Mouse (Mus musculus) adrenal gland, adult 18-20 months (tissue): ENCODE measurements around the gene Susd1. TPM values are rescaled to one million over a fixed set of nuclear protein-coding genes. Genes with fewer than 3 reads are reported as not detected.
"Not testable (repeated sequence)": the region's sequence is repeated elsewhere in the genome, so short reads cannot be mapped to it uniquely, and the experiment has no call there.

Experiments
- DNase-seq, 2 experiments: peaks; one replicate each; pipeline ENCODE4 v3.0.0; 2021 to 2022; ENCODE audit warnings: low spot score in 2 of 2
- total RNA-seq, 2 experiments: library from RNA; stranded (reverse); gene quantifications; 1 replicate in 1 of 2; 2 replicates in 1 of 2; pipeline ENCODE4 v1.2.3; 2021

The Susd1 gene
- total RNA-seq, 2 experiments from 2014 or later, result 3.8 to 4.7 TPM

DNA sequence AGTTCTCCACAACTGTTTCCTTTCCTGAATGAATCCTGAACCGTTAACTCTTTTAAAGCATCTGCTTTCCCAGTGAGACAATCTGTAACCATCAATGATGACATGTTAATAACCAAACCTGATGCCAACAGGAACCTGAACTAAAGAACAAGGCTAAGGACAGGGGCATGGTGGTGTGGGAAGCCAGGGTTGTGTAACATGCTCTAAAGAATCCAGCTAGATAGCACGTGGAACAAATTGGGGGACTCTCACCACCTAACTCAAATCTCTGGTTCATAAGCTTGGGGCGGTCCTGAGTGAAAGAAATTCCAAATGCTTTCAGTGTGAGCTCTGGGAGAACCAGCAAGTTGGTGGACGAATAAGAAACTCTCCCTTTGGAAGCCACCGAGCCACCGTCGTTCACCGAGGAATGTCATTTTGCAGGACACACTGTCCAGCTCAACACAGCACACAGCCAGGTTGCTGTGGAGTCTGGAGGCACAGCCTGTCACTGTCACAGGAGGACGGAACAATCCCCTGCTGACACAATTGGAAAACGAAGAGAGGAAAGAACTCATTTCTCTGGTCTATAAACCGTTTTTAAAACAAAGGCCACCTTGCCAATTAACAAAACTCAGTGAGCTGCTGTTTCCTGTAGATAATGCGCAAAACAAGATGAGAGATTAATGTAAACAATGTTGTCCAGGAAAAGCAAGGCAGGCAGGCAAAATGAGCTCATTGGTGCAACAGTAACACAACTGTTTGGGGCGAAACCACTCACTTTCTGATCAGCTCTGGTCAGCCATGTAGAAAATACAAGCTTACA is 146.3 kb downstream of the Susd1 start:
- DNase-seq, result no peak

DNA sequence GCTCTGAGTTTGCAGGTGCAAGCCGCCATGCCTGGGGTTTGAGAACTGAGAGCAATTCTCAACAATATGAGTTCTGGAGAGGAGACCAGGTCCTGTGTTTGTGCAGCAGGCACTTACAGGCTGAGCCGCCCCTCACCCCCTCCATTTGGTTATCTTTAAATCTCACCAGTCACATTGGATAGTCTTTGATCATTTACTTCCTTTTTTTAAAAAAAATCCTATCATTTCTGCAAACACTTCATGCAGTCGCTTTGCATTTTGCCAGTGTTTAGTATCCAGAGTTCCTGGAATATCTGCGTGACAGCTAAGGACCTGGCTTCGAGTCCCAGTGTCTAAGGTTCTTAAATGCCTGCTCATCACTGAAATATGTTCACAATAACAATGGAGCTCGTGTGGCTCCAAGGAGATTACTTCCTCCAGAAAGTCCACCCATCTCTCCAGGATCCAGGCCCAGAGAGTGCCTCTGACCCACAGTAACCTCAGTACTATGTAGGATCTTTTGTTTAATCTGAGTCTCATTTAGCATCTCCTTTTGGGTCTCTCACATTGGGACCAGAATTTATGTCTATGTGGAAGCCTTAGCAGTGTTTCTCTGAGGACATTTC is 147.4 kb downstream of the Susd1 start:
- DNase-seq, result no peak

DNA sequence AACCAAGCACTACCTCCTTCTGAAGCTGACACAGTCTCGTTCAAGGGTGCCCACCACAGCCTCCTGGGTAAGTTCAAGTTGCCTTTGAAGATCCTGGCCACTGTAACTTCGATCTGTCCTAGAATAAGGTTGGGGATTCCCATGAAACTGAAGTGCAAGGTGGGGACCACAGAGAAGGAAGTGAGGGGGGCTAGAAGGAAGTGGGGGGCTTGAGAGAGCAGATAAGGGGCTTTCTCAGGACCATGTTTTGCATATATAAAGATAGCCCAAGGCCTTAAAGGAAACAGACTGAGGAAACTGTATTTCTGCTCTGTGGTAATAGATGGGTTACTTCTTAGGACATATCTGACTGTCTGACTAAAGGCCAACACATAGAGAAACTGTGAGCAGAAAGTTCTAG is 151.3 kb downstream of the Susd1 start:
- no peak for DNase-seq

DNA sequence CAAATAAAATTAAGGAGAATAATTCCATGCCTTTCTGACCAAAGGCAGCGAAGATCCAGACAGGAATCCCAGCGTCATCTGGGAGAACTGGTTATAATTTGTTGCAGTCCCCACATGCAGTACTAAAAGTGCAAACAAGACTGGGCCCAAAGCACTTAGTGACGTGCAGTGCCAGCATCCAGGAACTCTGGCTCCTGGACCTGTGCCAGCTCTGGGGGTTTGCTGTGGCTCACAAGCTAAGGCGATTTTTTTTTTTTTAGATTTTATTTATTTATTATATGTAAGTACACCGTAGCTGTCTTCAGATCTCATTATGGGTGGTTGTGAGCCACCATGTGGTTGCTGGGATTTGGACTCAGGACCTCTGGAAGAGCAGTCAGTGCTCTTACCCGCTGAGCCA is 152.1 kb downstream of the Susd1 start:
- not testable (repeated sequence) for DNase-seq

DNA sequence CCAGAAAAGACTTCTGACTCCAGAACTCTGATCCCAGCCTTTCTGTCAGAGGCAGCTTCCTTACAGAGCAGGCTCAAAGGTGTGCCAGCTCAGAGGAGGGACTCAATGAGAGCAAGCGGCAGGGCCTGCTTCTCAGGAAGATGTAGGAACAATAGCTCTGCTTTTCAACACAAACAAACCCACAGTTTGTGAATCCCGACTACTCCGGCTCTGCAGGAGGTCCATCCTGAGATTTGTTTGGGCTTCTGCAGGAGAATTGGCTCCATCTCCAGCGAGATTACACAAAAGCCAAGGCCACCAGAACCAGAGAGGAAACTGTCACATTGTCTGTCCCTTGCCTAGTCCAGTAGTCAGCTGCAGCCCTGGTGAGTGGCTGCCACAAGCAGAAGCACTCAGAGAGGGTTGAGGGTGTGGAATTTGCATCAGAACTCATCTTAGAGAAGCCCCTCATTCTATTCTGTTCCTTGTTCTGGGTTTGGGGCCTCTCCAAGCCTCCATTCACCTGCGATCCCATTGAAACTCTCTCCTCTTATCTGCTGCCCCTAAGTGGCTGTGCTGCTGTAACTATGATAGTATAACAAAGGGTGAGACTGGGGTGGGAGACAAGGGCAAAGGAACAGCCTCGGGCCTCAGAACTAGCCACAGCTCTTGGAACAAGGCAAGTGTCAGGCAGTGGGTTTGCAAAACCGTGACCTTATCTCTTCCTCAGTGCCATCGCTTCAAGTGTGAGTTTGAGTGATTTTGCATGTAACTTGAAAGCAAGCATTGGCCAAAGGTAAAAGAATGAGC is 155.5 kb downstream of the Susd1 start:
- no peak for DNase-seq

DNA sequence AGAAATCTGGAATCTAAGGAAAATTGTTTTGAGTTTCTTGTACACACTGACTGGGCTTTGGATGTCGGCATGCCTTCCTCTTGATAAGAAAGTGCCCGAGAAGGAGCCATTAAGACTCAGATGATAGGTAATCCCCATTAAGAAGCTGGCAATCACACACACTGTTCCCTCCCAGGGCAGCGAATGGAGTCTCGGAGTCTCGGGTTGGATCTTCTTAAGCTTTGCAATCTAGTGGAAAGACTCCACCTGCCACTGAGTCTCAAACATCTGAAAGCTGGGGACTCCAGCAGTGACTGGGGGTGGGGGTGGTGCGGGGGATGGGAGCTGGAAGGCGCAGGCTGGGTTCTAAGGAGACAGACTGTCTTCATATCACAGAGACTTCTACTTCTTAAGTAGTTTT is 156.3 kb downstream of the Susd1 start:
- DNase-seq, result no peak

DNA sequence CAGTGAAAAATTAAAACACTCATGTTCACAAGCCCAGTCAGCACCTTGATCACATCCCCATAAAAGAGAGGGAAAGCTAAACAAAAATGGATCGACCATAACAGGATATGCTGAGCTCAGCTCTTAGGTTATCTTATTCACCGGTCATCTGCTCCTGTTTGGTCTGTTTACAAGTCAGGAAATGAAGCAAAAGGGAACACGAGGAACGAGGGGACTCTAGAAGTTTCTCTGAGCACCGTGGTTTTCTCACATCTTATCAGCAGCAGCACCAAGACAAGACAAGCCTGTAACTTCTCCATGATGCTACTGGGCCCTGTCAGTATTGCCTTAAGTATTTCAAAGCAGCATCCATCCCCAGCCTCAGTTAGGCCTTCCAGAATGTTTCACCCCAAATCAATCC is 157.6 kb downstream of the Susd1 start:
- DNase-seq, result no peak

DNA sequence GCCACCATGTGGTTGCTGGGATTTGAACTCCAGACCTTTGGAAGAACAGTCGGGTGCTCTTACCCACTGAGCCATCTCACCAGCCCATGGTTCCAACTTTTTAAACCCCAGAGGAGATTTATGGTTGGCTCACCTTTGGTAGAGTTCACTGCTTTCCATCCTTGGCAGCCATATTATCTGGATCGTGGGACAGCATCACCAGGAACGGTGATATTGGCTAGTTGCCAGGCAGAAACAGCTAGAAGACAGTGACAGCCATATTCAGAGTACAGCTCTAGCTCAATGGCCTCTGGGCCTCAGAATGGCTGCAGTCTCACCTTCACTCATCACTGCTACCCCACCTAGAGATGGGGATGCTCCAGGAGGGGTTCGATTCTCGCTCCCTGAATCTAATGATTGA is 159.3 kb downstream of the Susd1 start:
- DNase-seq, result no peak

DNA sequence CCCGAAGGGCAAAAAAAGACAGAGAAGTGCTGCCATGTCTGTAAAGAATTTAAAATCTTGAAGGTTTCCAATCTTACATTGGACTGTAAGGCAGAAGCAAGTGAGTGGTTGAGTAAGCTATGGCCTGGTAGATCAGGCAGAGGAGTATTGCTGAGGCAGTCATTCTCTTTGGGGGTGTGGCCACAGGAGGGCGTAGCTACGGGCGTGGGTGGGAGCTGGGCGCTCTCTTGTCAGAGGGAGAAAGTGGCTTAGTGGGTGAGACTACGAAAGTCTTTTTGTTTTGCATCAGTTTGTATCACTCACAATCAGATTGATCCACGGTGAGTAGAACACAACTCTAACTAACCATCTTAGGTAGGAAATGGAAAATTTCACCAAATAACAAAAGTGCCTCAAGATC is 160.0 kb downstream of the Susd1 start:
- no peak for DNase-seq

DNA sequence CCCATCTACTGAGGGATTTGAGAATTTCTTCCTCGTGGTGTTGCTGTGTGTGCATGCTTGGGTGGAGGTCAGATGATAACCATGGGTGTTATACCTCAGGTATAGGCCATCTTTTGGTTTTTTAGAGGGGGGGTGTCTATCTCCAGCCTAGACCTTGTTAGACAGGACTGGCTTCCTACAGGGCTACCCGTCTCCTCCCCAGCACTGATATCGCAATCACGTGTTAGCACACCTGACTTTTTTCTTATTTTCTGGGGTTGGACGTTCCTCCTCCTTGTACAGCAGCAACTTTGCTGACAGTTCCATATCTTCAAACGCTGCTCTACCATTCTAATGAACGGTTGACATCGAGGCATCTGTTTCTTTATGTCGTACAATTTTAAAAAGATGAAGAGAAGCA is 160.5 kb downstream of the Susd1 start:
- DNase-seq, result no peak

DNA sequence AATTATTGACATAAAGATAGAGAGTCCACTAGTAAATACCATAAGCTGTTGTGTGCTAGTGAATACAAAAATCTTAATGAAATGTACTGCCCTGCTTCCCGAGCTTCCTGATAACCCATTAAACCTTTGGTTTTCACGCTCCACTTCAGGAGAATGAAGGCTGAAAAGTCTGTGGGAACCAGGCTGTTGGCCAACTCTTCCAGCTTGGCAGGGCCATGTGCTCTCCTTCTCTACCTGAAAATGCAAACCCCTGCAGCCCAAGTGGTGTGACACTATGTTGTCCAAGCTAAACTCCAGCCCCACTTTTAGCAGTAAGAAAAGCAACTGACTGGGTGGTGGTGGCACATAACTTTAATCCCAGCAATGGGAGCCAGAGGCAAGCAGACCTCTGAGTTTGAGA is 162.5 kb downstream of the Susd1 start:
- no peak for DNase-seq

DNA sequence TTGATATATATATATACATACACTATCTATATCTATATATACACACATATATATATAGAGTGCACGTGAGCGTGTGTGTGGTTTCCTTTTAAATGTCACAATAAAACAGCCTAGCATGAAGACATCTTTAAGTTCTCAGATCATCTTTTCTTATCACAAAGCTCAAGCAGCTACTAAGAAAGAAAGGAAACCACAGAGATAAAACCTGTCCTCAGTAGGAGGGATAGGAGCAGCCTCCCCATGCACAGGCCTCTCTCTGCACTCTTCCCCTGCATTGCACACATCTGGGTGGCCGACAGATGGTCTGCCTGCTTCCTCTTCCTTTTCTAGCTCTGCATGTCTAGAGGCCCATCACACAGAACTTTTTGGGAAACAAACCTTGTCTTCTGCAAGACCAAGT is 162.9 kb downstream of the Susd1 start:
- no peak for DNase-seq

DNA sequence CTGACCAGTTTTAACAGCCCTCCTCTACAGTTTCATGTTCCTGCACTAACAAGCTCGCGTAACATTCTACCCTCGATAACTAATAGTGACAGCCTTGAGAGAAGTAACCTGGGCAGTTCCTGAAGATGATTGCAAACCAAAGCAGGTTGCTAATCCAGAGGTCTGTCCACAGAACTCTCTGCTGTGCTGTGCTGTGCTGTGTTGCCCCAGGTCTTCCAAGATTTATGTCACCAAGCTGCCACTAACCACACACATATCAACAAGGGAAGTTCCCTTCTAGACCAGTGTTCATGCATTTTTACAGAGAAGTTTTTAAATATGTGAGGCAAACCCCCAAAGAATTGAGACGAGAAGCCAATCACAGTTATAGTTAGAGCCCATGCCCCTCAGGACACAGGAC is 164.3 kb downstream of the Susd1 start:
- no peak for DNase-seq

DNA sequence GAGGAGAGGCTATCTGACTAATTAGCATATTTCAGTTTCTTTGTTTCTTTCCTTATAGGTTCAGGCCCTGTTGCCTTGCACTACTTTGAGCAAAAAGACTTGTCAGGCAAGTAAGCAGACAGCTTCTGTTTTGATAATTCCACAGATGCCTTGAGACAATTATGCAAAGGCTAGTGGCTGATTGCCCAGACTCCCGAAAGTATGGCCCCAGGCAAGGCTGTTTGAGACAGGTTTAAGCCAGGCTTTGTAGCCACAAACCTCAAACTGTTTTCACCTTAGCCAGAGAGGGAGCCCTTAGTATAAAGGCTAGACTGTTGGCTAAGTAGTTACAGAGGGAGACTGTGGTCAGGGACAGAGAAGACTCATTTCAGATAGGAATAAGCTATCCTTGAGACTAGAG is 165.1 kb downstream of the Susd1 start:
- DNase-seq, result no peak

DNA sequence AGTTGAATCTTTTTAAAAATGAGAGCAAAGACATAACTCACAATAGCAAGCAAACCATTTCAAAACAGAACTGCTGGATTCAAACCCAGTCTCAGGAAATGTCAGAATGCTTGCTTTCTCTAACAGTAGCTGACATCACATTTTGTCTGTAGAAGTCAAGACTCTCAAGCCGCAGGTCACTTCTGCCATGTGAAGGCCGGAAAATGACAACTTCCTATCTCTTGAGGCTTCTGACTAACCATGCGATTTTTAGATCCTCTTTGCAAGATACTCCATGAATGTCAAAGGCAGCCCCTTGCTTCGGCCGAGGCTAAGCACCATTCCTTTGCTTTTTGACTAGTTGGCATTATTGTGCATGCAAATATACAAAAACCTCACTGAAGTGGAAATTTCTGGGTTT is 172.8 kb downstream of the Susd1 start:
- no peak for DNase-seq

DNA sequence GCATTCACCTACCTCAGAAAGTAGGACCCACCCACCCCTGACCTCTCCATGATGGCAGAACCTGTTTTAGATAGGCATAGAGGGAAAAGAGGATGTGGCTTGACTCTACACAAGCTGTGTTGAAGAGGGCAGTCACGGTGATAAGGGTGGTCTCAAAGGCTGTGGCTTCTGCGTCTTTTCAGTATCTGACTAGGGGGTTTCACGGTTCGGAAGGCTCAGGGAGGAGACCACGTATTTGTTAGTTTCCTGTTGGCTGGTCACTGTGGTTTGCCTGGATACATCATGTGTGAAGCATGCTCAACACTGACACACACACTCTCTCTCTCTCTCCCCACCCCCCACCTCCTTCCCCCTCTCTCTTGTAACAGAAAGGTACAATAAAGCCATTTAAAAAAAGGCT is 173.3 kb downstream of the Susd1 start:
- no peak for DNase-seq

Other genes starting within 250 kb of the Susd1 start
- 10 to 100 TPM; 31.7 to 32.0 TPM for gene Ugcg, start 249.4 kb downstream of the Susd1 start, total RNA-seq
- 100 to 1,000 TPM in 1 of 2 experiments, 10 to 100 TPM in 1; 80.6 to 101 TPM for gene Ptbp3, start 110.7 kb upstream of the Susd1 start, total RNA-seq
- gene Hsdl2, start 142.9 kb upstream of the Susd1 start, total RNA-seq, result 100 to 1,000 TPM in 1 of 2 experiments, 10 to 100 TPM in 1; 69.3 to 117 TPM
- 10 to 100 TPM; 11.2 to 13.2 TPM for gene E130308A19Rik, start 187.6 kb upstream of the Susd1 start, total RNA-seq